Mouse (Mus musculus) skeletal muscle tissue, adult 2 months (tissue): ENCODE measurements around the gene Sco2.

Experiments used
- DNase-seq: peaks from one replicate; pipeline ENCODE4 v3.0.0-alpha.2; 2012; ENCODE audit warnings: low read depth, low spot score

The Sco2 gene

GRCm38 (mm10) chr15:89373027-89373761, 452 bp downstream of the Sco2 start:
- peak; percentile 75 for DNase-seq

GRCm38 (mm10) chr15:89372536-89372935, 1.1 kb downstream of the Sco2 start:
- DNase-seq: no peak

GRCm38 (mm10) chr15:89372068-89372467, 1.6 kb downstream of the Sco2 start:
- DNase-seq: no peak

DNA sequence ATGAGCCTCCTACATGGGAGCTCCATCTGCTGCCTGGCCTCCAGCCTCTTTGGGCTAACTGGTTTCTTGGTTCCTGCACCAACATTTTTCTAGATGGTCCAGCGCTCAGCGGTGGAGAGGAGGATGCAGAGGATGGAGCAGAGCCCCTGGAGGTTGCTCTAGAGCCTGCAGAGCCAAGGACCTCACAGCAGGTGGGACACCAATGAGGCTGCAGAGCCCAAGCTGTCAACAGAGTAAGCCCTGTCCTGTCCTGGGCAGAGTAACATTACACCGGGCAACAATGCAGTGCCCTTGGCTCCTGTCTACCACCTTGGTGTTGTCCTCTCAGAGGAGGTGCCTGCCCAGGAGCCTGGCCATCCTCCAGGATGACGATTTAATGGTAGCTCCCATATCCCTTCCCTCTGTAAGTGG, 8.5 kb downstream of the Sco2 start:
- DNase-seq: no peak

DNA sequence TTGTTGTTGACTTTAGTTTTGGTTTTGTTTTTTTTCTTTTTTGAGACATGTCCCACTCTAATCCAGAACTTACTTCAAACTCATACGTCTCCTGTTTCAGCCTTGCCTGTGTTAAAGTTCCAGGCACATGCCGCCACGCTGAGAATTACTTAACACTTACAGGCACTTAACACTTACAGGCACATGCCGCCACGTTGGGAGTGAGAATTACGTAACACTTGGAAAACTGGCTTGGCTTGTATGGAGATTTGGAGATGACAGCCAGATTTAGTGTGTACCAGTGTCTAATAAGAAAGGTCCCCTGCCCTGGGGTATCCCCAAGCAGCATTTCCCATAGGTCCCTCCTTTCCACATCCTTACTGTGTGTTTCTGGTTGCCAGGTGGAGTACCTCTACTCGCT, 10.6 kb downstream of the Sco2 start:
- DNase-seq: no peak

GRCm38 (mm10) chr15:89358784-89359183, 14.9 kb downstream of the Sco2 start:
- no peak for DNase-seq

DNA sequence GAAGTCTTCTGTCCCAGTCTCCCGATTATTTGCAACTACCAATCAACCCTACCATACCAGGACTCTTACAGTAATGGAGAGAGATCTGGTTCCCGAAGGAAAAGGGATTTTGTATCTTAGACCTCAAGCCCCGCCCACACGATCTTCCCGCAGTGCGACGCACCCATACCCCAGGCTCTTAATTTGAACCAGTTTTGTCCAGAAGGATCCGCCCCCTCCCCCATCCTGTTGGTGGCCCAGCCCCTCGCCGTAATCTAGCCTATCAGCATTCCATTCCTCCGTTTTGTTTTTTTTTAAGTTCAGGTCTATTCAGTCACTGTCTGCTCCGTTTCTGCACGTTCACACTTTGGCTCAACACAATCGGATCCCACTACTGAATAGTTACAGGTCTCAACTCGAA, 17.3 kb downstream of the Sco2 start:
- DNase-seq: no peak

DNA sequence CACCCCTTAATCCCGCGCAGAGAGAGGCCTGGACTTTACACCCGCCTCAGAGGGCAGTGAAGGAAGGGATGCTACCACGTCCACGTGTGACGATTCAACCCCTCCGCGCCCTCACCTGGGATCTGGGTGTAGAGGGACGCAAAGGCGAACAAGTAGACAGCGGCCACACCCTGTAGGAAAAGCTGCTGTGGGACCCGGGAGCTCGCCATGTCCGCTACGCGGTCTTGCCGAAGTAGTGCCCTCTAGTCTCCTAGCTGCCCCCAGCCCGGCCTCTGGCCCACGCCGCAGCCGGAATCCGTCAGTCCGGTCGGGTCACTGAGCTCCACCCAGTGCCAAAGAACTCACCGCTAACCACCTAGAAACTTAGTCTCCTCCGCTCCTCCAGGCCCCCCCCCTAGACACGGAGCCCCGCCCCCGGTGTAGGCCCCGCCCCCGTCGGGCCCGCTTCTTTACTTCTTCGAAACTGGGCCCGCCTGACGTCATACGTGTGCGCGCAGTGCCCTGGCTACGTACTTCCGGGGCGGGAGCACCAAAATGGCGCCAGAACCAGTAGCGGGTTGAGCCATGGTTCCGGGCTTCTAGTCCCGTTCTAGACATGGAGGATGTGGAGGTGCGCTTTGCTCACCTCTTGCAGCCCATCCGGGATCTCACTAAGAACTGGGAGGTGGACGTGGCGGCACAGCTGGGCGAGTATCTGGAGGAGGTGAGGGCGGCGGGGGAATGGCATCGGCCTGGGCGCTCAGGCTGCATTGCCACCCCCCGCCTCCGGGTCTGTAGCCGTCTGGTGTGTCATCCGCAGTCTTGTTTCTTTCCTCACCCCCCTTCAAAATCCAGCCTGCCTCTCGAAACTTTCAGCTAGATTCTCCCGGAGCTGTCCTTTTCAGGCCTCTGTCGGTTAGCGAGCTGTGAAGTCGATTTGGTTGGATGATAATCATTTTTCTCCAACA, 18.1 kb downstream of the Sco2 start, which contains the start of the genes Lmf2 and Ncaph2:
Gene Lmf2 (minus strand): TSS at position 419 of the 947 bp plus-strand sequence.
Gene Ncaph2 (plus strand): TSS at position 479 of the 947 bp plus-strand sequence.
- DNase-seq: peak; percentile 93

GRCm38 (mm10) chr15:89354455-89354854, 19.2 kb downstream of the Sco2 start:
- no peak for DNase-seq

DNA sequence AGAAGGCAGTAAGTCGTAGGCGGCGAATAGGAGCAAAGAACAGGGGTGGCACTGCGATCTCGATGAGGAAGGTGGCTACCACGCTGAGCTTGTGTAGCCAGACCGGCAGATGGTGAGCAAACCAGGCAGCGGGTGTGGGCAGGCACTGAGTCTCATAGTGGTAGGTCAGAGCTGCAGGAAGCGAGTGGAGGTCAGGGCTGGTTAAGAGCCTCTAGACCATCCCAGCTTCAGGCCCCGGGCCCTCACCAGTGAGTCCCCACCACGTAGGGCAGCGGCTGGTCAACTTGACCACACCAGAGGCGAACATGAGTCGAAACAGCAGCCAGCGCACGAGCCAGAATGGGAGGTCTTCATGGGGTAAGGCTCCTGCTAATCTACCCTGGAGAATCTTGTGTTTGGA, 19.8 kb downstream of the Sco2 start:
- DNase-seq: no peak

GRCm38 (mm10) chr15:89352795-89353194, 20.9 kb downstream of the Sco2 start:
- DNase-seq: no peak

DNA sequence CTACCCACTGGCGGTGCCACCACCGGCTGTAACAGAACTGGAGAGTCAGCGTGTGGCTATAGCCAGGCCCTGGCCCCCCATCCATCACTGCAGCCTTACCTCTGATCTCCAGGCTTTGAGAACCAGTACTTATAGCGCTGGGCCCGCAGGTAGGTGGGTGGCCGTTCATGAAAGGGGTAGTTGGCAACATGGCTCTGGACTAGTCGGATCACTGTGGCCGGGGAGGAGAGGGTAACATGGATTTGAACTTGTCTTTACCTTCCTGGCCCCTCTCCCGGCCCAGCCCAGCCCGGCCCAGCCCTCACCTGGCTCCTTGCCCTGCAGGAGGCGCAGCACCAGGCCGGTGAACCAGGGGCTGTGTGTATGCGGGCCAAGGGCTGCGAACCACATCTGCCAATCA, 21.6 kb downstream of the Sco2 start:
- no peak for DNase-seq

DNA sequence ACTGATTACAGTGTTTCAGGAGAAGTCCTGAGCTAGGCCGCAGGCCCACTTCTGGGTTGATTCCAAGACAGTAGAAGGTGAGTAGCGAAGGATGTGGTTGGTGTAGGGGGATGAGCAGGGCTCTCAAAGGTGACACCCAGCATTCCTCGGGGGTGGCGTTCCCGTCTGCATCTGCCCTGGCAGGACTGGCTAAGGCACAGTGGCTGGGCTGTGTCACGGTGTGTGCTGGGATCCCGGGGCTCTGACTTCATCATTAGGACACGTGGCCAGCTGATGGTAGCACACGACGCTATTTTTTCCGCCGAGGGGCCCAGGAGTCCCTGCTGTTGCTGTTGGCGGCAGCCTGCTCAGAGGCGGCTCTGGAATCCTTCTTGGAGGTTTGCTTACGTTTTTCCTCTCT, 22.3 kb downstream of the Sco2 start:
- no peak for DNase-seq

DNA sequence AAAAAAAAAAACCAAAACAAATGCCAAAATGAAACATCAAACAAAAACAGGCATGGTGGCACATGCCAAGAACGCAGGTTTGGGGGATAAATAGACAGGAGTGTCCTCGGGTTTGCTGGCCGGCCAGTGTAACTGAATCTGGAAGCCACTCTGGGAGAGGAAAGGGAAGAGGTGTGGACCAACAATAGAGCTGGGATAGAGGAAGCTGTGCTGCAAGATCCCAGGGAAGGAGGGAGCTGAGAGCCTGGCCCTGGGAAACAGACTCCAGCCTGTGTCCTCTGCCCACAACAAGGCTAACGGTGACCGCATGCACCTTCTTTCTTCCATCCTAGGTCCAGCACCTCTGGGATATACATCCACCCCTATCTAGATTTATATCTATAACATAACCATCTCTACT, 23.2 kb downstream of the Sco2 start:
- no peak for DNase-seq

DNA sequence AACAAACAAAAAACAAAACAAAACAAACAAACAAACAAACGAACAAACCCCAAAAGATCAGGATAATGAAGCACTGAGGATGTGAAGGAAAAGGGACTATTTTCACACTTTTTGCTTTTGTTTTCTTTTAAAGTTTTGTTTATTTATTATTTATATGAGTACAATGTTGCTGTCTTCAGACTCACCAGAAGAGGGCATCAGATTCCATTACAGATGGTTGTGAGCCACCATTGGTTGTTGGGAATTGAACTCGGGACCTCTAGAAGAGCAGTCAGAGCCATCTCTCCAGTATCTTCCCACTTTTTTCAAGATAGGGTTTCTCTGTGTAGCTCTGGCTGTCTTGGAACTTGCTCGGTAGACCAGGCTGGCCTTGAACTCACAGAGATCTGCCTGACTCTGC, 30.3 kb downstream of the Sco2 start:
- no peak for DNase-seq

DNA sequence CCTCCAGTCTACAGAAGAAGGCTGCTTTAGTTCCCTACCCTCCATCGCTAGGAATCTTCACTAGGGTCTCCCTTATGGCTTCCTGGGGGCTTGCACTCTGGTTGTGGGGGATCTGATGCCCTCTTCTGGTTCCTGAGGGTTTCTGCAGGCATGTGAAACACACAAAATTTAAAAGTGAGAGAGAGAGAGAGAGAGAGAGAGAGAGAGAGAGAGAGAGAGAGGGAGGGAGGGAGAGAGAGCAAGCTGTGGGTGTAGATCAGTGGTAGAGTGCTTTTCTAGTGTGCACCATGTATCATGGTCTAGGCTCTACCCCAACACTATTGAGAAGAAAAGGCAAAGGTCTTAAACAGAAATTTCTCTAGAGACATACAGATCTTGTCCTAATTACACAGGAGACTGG, 32.0 kb downstream of the Sco2 start:
- DNase-seq: no peak

GRCm38 (mm10) chr15:89340136-89340535, 33.5 kb downstream of the Sco2 start:
- DNase-seq: no peak

GRCm38 (mm10) chr15:89339696-89340095, 34.0 kb downstream of the Sco2 start:
- no peak for DNase-seq

- DNase-seq: no peak
Observed at GRCm38 (mm10) chr15:89336422-89336821, 37.2 kb downstream of the Sco2 start.

DNA sequence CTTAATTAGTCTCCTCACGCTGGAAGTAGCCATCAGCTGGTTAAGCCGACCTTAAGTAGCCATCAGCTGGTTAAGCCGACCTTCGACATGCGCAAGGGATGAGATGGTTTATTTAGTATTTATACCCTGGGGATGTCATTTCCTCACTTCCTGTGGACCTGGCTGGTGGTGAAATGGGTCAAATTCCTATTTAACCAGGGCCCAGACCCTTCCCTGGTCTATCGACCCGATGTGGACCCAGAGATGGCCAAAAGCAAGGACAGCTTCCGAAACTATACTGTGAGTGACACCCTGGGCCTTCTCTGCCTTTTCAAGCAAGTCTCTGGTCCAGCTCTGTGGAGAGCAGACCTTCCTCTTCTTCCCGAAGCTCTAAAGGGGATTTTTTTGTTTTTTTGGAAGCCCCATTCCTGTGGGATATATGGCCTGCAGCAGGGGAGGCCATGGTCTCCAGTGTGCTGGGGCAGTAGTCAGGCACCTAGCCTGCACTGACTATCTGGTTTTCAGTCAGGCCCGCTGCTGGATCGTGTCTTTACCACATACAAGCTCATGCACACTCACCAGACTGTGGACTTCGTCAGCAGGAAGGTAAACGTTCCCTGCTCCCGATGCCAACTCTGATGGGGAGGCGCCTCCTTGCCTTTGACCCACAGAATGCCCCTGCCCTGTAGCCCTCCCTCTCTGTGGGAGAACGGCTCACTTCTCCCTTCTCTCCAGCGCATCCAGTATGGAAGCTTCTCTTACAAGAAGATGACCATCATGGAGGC, 38.7 kb downstream of the Sco2 start:
- no peak for DNase-seq

DNA sequence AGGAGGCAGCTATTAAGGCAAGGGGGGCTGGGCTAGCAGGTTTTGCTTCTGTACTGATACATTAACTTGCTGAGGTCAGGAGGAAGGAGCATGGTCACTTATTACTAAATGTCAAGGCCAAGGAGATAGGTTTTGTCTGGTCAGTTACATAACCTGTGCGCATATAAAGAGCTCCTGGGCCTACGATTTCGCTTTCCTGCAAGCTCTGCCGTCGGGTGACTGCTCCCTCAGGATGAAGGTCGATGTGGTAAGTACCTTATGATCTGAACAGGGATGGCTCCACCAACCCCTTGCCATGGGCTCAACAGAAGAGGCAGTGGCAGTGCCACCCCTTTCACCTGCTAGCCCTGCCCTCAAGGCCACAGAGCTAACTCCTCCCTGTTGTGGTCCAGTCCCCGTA, 39.4 kb downstream of the Sco2 start, which contains the start of gene Miox:
Gene Miox (plus strand): TSS at position 128 of the 400 bp plus-strand sequence.
- no peak for DNase-seq

GRCm38 (mm10) chr15:89326441-89326840, 47.2 kb downstream of the Sco2 start:
- no peak for DNase-seq
